9 mouse cellular contexts compared by ENCODE assay signal in the genomic region with DNA sequence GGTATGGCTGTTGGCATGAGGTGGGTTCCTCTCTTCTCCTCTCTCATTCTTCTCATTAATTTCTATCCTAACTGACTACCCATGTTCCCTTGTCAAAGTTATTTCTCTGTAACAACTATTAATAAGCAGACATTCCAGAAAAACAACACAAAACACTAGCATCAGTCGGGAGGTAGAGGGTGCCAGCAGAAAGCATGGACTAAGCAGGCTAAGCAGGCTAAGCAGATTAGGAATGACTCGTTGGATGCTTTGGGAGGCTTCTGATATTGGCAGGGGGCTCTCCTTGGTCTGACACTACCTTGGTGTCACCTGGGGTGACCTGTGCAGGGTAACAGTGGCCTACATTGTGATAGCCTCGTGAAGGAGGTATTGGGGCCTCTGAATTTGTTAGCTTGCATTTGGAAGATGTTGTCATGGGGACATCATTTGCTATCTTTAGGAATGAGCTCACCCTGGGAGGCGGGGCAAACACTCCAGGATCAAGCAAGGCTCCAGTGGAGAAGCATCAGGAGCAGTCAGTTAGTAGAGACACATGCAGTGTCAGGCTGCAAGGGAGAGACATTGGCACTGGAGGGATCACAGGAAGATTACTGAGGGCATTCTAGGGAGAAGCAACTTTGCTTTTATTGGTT.
DNase-seq lines count a peak whose midpoint lies in the region; ATAC-seq lines count a peak whose summit lies in the region.
"Had no signal": no experiment of that assay in that cellular context is flagged by ENCODE, and none has a peak within 500 bp of the region (broad histone marks: within the 10 kb centered on the region; RNA-seq: fewer than 3 reads in every experiment).

No protein-coding gene starts in this region.

- H3K36me3 ChIP-seq in midbrain, embryonic 15.5 days (replicated peaks) = no peaks in the 10 kb centered on the region
- H3K36me3 ChIP-seq in midbrain, embryonic 10.5 days = no peaks in the 10 kb centered on the region
- H3K36me3 ChIP-seq in forebrain, embryonic 14.5 days (ENCODE audit: control insufficient read depth, insufficient read depth, low read length) = no peaks in the 10 kb centered on the region
- H3K36me3 ChIP-seq: liver, embryonic 13.5 days had no signal

- 0 out of 2 replicates have a peak, but pooled peaks have one; percentile 56 for ATAC-seq in midbrain, embryonic 15.5 days (replicated peaks)
- no peak for ATAC-seq in forebrain, embryonic 14.5 days

- DNase-seq in midbrain, embryonic 10.5 days (ENCODE audit: low spot score) = no peak
- peak; percentile 38 for DNase-seq in heart, adult 8-10 months (ENCODE audit: low spot score)
- DNase-seq in layer of hippocampus, postnatal 25 days (ENCODE audit: extremely low spot score in 1 of 2, low spot score in 1 of 2) = peak; percentile 27 to 31
- peak; percentile 53 for DNase-seq in retina, embryonic 14.5 days (ENCODE audit: low spot score)
- DNase-seq in yolk sac, embryonic 10.5 days (ENCODE audit: low spot score) = no peak
- no peak for DNase-seq in forebrain, embryonic 14.5 days (ENCODE audit: low spot score)
- DNase-seq in spleen, adult 18-20 months = no peak
- DNase-seq: liver, embryonic 13.5 days had no signal

- H3K4me3 ChIP-seq in midbrain, embryonic 15.5 days = no peak overlapping the region
- H3K4me3 ChIP-seq in midbrain, embryonic 10.5 days = no peak overlapping the region
- H3K4me3 ChIP-seq in forebrain, embryonic 14.5 days (ENCODE audit: low read depth, low read length) = no peak overlapping the region
- H3K4me3 ChIP-seq: liver, embryonic 13.5 days had no signal

- H3K9me3 ChIP-seq in midbrain, embryonic 15.5 days = no peaks in the 10 kb centered on the region
- no peaks in the 10 kb centered on the region for H3K9me3 ChIP-seq in midbrain, embryonic 10.5 days (replicated peaks)
- no peaks in the 10 kb centered on the region for H3K9me3 ChIP-seq in forebrain, embryonic 14.5 days (replicated peaks; ENCODE audit: control insufficient read depth, low read length)
- H3K9me3 ChIP-seq: liver, embryonic 13.5 days had no signal

- H3K27me3 ChIP-seq in midbrain, embryonic 15.5 days (replicated peaks) = no peaks in the 10 kb centered on the region
- H3K27me3 ChIP-seq in midbrain, embryonic 10.5 days (ENCODE audit: low read depth, poor library complexity, severe bottlenecking) = no peaks in the 10 kb centered on the region
- no peaks in the 10 kb centered on the region for H3K27me3 ChIP-seq in forebrain, embryonic 14.5 days (replicated peaks; ENCODE audit: control insufficient read depth, insufficient read depth, low read length)
- H3K27me3 ChIP-seq: liver, embryonic 13.5 days had no signal

- H3K27ac ChIP-seq in midbrain, embryonic 15.5 days = peak overlapping the region; percentile 61; the same call in 1 of the 2 replicates
- no peak overlapping the region for H3K27ac ChIP-seq in midbrain, embryonic 10.5 days (replicated peaks)
- H3K27ac ChIP-seq in forebrain, embryonic 14.5 days (ENCODE audit: low read depth, low read length) = no peak overlapping the region
- H3K27ac ChIP-seq: liver, embryonic 13.5 days had no signal

- no peak overlapping the region for H3K9ac ChIP-seq in midbrain, embryonic 15.5 days
- no peak overlapping the region for H3K9ac ChIP-seq in forebrain, embryonic 14.5 days (ENCODE audit: low read length)
- H3K9ac ChIP-seq: liver, embryonic 13.5 days had no signal

- peaks cover 17% of the 10 kb centered on the region for H3K4me1 ChIP-seq in midbrain, embryonic 15.5 days
- H3K4me1 ChIP-seq in midbrain, embryonic 10.5 days = peaks cover 17% of the 10 kb centered on the region
- H3K4me1 ChIP-seq in forebrain, embryonic 14.5 days (ENCODE audit: control insufficient read depth, insufficient read depth, low read length) = 0 out of 2 replicates have a peak, but pooled peaks cover 7% of the 10 kb centered on the region
- H3K4me1 ChIP-seq: liver, embryonic 13.5 days had no signal

- no peak overlapping the region for H3K4me2 ChIP-seq in midbrain, embryonic 15.5 days
- no peak overlapping the region for H3K4me2 ChIP-seq in forebrain, embryonic 14.5 days (ENCODE audit: low read length)
- H3K4me2 ChIP-seq: liver, embryonic 13.5 days had no signal

- 27% methylated on average over 4 of the region's 4 CpGs for WGBS in midbrain, embryonic 15.5 days
- 28% methylated on average over 4 of the region's 4 CpGs for WGBS in midbrain, embryonic 10.5 days
- whole genome bisulfite sequencing in forebrain, embryonic 14.5 days = 36% methylated on average over 4 of the region's 4 CpGs

Comparison
In these comparisons a context has a peak if more than half of its experiments do, and no peak if none do; other contexts are left out.
1. DNase-seq: peak in heart, adult 8-10 months (single experiment), layer of hippocampus, postnatal 25 days (2 of 2) and retina, embryonic 14.5 days (single experiment); none in midbrain, embryonic 10.5 days (single experiment), yolk sac, embryonic 10.5 days (single experiment), forebrain, embryonic 14.5 days (single experiment) and spleen, adult 18-20 months (0 of 2).